Mouse (Mus musculus) adrenal gland, adult 8-10 months (tissue): ENCODE measurements around the gene Slc35e3. TPM values are rescaled to one million over a fixed set of nuclear protein-coding genes. Genes with fewer than 3 reads are reported as not detected.
A peak's percentile ranks its signal among the peaks of the same experiment; 100 is the strongest.
"Not testable (repeated sequence)": the region's sequence is repeated elsewhere in the genome, so short reads cannot be mapped to it uniquely, and the experiment has no call there.

Source experiments
- DNase-seq: peaks from one replicate; pipeline ENCODE4 v3.0.0; 2022
- total RNA-seq, 4 experiments: library from RNA; stranded (reverse); gene quantifications; 2 replicates each; pipeline ENCODE4 v1.2.4; 2022

Slc35e3 gene
- total RNA-seq, 4 experiments from 2014 or later = 16.6 to 24.2 (median 20.5) TPM

- DNase-seq = no peak
Measured at GRCm38 (mm10) chr10:117732184-117732583, 14.0 kb downstream of the Slc35e3 start.

- DNase-seq = peak; percentile 61
Measured at GRCm38 (mm10) chr10:117731244-117732101, 14.7 kb downstream of the Slc35e3 start.

GRCm38 (mm10) chr10:117730637-117731203 lies 15.4 kb downstream of the Slc35e3 start:
- DNase-seq = no peak

GRCm38 (mm10) chr10:117730140-117730539 lies 16.0 kb downstream of the Slc35e3 start:
- no peak for DNase-seq

GRCm38 (mm10) chr10:117729139-117729814 lies 16.9 kb downstream of the Slc35e3 start:
- no peak for DNase-seq

GRCm38 (mm10) chr10:117728574-117728973 lies 17.6 kb downstream of the Slc35e3 start:
- DNase-seq = no peak

- no peak for DNase-seq
Measured at GRCm38 (mm10) chr10:117727518-117728110, 18.6 kb downstream of the Slc35e3 start.

GRCm38 (mm10) chr10:117726888-117727385 lies 19.2 kb downstream of the Slc35e3 start:
- no peak for DNase-seq

GRCm38 (mm10) chr10:117726350-117726749 lies 19.8 kb downstream of the Slc35e3 start:
- no peak for DNase-seq

- no peak for DNase-seq
Measured at GRCm38 (mm10) chr10:117725671-117726070, 20.5 kb downstream of the Slc35e3 start.

- DNase-seq = no peak
Measured at GRCm38 (mm10) chr10:117724804-117725361, 21.3 kb downstream of the Slc35e3 start.

GRCm38 (mm10) chr10:117724136-117724718 lies 21.9 kb downstream of the Slc35e3 start:
- DNase-seq = no peak

- DNase-seq = peak; percentile 47
Measured at GRCm38 (mm10) chr10:117718161-117719119, 27.7 kb downstream of the Slc35e3 start.

- DNase-seq = peak; percentile 69
Measured at GRCm38 (mm10) chr10:117717583-117717982, 28.6 kb downstream of the Slc35e3 start.

- DNase-seq = no peak
Measured at GRCm38 (mm10) chr10:117716686-117717085, 29.5 kb downstream of the Slc35e3 start.

- not testable (repeated sequence) for DNase-seq
Measured at GRCm38 (mm10) chr10:117715654-117716053, 30.5 kb downstream of the Slc35e3 start.

- DNase-seq = no peak
Measured at GRCm38 (mm10) chr10:117714928-117715500, 31.2 kb downstream of the Slc35e3 start.

GRCm38 (mm10) chr10:117714048-117714545 lies 32.1 kb downstream of the Slc35e3 start:
- no peak for DNase-seq

- no peak for DNase-seq
Measured at GRCm38 (mm10) chr10:117713466-117713865, 32.7 kb downstream of the Slc35e3 start.

- no peak for DNase-seq
Measured at GRCm38 (mm10) chr10:117712871-117713270, 33.3 kb downstream of the Slc35e3 start.
